Mouse (Mus musculus): ENCODE results near the gene Cdc34. TPM values are rescaled to one million over a fixed set of nuclear protein-coding genes. Genes with fewer than 3 reads are reported as not detected.

The Cdc34 gene
- polyA plus RNA-seq (2012; fragmentation: generic; extraction: Trizol) = 100 to 1,000 TPM in 1 of 2 experiments, 10 to 100 TPM in 1; 90.7 to 532 TPM

DNA sequence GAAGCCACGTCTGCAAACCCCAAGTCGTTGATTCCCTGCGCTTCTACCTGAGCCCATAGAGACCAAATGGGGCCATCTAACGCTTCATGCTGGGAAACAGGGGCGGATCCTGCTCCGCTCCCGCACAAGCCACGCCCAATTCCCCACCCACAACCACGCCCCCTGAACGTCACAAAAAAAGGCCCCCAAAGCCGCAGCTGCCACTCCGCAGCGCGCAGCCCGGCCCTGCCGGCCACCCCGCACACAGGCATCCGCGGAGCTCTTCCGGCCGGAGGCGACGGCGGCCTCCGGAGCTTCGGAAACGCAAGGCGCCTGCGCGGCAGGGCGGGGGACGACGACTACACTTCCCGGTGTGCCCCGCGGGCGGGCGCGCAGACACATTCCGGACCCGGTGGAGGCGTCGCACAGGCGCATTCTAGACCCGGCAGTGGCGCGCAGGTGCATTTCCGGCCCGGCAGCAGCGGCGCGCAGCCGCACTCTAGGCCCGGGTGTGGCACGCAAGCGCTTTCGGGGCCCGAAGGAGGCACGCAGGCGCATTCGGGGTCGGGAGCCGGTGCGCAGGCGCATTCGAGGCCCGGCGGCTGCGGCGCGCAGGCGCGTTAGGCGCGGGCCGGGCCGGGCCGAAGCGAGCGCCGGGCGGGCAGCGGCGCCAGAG, at the start of gene Cdc34:
Gene Cdc34, plus strand, starts transcription at position 605 of the 655 bp plus-strand sequence.

DNA sequence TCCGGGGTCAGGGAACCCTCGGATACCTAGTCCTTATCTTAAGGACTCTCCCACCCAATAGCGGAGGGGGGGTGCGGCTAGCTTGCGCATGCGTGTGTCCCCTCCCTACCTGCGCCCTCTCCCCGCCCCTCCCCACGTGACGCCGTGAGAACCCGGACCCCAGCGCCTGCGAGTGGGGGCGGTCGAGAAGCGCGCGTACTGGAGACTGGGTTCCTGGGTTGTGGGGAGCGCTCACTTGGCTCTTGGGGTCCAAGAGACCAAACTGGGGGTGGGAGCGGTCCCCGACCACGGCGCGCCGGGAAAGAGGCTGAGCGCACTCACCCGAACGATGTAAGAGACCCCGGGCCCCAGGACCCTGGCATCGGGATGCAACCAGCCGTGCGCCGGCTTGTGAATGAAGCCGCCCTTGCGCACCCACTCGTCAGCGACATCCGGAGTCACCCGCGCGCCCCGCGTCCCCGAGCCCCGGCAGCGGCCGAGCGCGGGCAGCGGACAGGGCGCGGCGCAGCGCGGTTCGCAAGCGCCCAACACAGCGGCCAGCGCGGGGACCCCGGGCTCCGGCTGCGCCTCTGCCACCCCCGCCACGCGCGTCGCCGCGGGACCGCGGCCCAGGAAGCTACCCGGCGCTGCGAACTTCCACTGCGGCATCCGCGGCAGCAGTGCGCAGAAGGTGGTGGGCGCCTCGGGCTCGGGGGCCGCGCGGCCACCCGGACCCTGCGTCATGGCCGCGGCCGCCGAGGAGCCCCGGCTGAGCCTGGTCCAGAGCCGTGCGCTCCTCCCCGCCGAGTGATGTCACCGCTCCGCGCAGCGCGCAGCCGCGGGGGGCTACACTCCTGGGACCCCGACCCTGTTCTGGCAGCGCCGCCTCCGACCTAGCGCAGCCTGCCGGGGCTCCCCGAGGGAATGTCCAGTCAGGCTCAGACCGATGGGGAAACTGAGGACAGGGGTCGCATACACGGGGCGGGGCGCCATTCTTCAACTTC, 44.6 kb upstream of the Cdc34 start, which contains the start of gene Shc2:
Gene Shc2, minus strand, starts transcription at position 791 of the 983 bp plus-strand sequence.

DNA sequence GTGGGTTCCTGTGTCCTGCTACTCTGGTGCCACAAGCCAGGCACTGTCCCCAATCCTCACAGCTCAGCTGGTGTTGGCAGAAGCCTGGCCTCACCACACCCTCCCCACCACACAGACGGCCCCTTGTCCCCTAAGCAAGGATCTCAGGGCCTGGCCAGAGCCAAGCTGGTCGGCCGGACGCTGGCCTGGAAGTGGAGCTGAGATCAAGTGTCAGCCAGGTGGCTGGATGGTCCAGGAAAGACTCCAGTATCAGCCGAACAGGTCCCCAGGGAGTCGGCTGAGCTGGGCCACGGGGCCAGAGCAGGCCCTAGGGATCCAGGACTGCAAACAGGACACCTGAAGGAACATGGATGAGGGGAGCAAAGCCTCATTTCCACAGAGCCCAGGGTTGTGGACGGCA, 36.3 kb upstream of the Cdc34 start, which contains the start of gene Odf3l2:
Gene Odf3l2, minus strand, starts transcription at position 28 of the 400 bp plus-strand sequence.

DNA sequence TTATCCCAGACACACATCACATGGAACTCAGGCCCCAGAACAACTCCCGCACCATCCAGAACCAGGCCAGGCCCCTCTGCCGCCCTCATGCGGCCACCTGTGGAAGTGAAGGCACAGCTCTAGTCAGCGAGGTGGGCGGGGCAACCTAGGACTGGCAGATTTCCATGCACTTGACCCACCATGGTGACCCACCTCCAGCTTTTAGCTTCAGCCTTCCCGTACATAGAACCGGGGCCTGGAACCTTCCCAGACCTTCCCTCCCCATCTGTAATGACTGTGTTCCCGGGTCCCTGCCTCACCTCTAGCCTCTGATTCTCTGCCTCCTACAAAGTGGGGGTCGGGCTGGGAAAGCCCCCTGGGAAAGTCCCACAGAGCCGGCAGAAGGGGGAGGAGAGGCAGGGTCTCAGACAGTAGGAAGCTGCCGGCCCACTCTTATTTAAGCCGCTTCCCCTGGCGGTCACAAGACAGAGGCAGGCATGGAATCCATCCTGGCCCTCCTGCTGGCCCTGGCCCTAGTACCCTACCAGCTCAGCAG, 17.8 kb upstream of the Cdc34 start, which contains the start of gene Madcam1:
Gene Madcam1, plus strand, starts transcription at position 429 of the 535 bp plus-strand sequence.

DNA sequence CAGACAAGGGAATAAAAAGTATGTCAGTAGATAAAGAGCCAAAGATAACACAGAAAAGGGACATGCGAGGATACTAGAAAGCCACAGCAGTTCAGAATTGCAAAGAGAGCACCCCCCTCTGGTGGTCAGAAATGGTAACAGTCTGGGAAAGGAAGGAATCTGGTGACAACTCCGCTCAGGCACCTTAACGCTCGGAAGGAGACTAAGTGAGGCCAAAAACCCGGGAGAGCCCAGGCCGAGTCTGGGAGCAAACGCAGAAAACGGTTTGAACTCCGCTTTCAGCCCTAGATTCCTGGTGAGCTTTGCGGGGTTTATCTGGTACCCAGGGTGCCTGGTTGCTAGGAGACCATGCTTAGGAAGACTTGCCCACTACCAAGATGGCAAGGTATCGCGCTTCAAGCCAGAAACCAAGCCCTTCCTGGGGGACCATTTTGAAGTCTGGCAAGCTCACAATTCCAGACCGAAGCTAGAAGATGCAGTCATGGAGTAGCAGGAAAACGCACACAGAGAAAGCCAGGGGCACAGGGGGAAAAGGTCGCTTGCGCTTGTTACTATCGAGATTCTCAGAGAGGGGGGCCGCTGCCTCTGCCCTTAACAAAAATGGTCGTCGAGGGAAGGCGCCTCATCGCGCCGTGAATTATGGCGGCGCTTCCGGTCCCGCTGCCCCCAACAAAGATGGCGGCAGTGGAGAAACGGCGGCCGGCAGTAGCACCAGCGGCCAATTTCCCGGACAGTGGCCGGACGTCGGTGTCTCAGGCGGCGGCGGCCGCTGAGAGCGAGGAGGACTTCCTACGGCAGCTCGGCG, 13.0 kb upstream of the Cdc34 start, which contains the start of gene Tpgs1:
Gene Tpgs1, plus strand, starts transcription at position 599 of the 805 bp plus-strand sequence.

DNA sequence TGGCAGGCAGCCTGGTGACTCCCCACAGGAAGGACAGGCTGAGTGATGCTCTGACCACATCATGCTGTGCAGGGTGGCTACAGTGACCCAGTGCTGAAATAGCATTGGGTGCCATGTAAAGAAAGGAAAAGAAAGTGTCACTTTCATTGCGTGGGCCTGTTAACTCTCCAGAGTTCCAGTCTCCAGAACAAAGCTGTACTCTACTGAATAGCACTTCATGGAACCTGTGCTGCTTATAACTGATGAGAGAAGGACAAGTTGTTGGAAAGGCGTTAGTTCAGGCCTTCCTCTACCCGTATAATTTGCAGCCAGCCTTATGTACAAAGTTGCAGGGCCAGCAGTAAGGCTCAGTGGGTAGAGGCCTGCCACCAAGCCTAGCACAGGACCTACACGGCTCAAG, 6.7 kb downstream of the Cdc34 start, which contains the start of gene Gzmm:
Gene Gzmm, plus strand, starts transcription at position 301 of the 400 bp plus-strand sequence.

DNA sequence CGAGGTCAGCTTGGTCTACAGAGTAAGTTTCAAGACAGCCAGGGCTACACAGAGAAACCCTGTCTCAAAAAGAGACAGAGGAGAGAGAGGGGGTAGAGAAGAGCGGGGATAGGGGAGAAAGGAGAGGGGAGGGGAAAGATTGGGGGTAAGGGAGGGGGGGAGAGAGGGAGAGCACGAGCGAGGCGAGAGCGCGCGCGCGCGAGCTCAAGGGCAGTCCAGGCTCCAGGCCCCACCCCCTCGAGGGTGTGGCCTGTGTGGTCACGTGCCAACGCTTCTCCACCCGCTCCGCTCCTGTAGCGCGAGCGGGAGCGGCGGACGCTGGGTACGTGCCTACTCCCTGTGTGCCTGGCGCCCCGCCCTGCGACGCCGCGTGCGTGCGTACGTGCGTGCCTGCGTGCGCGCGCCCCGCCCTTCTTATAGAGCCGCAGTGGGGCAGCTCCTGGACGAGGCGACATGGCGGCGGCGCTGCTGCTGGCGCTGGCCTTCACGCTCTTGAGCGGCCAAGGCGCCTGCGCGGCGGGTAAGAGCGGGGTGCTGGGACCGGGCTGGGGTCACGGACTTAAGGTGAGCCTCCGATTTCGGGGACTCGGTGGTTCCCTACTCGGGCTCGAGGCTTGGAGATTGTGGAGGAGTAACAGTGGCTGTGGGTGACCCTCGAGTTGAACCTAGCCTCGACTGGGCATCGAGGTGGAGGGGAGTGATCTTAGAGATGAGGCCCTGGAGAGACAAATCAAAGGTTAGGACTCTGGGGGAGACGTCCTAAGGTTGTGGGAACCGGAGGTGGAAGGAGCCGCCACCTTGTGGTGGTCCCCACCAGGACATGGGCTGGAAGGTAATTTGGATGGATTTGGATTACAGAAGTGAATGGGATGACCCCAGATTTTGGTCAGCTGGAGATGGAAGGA, 22.3 kb downstream of the Cdc34 start, which contains the start of gene Bsg:
Gene Bsg, plus strand, starts transcription at position 427 of the 905 bp plus-strand sequence.

DNA sequence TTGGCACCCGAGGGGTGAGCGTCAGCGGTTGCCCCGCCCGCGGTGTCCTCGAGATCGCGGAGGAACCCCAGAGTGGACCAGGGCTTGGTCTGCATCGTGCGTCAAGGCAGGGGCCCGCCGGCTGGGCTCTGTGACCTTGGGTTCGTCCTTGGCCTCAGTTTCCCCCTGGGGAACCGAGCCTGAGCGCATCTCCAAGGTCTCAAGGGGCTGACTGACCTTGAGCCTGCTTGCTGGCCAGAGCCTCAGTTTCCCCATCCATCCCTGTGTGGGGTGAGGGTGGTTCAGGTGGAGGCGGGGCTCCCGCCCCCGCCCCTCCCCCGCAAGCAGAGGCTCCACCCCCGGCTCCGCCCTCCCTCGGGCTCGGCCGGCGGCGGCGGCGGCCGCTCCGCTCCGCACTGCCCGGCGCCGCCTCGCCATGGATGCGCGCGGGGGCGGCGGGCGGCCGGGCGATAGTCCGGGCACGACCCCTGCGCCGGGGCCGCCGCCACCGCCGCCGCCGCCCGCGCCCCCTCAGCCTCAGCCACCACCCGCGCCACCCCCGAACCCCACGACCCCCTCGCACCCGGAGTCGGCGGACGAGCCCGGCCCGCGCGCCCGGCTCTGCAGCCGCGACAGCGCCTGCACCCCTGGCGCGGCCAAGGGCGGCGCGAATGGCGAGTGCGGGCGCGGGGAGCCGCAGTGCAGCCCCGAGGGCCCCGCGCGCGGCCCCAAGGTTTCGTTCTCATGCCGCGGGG, 34.4 kb downstream of the Cdc34 start, which contains the start of gene Hcn2:
Gene Hcn2, plus strand, starts transcription at position 381 of the 734 bp plus-strand sequence.

Other genes with a start within 250 kb of the Cdc34 start
- gene Vmn2r83, start 213.5 kb upstream of the Cdc34 start, polyA plus RNA-seq (2012; fragmentation: generic; extraction: Trizol) = not detected
- 100 to 1,000 TPM; 138 to 392 TPM for gene Plpp2, start 148.4 kb upstream of the Cdc34 start, polyA plus RNA-seq (2012; fragmentation: generic; extraction: Trizol)
- 10 to 100 TPM; 13.3 to 35.6 TPM for gene Mier2, start 127.0 kb upstream of the Cdc34 start, polyA plus RNA-seq (2012; fragmentation: generic; extraction: Trizol)
- gene Theg, start 94.9 kb upstream of the Cdc34 start, polyA plus RNA-seq (2012; fragmentation: generic; extraction: Trizol) = under 1 TPM in 1 of 2 experiments, not detected in 1; 0.04 TPM
- gene C2cd4c, start 68.2 kb upstream of the Cdc34 start, polyA plus RNA-seq (2012; fragmentation: generic; extraction: Trizol) = under 1 TPM; 0.37 to 0.70 TPM
- gene Shc2, start 44.3 kb upstream of the Cdc34 start, polyA plus RNA-seq (2012; fragmentation: generic; extraction: Trizol) = 1 to 10 TPM; 4.1 to 7.6 TPM
- gene Odf3l2, start 36.5 kb upstream of the Cdc34 start, polyA plus RNA-seq (2012; fragmentation: generic; extraction: Trizol) = under 1 TPM; 0.02 to 0.12 TPM
- gene Madcam1, start 17.6 kb upstream of the Cdc34 start, polyA plus RNA-seq (2012; fragmentation: generic; extraction: Trizol) = under 1 TPM in 1 of 2 experiments, not detected in 1; 0.15 TPM
- 100 to 1,000 TPM; 144 to 166 TPM for gene Tpgs1, start 12.8 kb upstream of the Cdc34 start, polyA plus RNA-seq (2012; fragmentation: generic; extraction: Trizol)
- 1 to 10 TPM in 1 of 2 experiments, under 1 TPM in 1; 0.26 to 1.4 TPM for gene Gzmm, start 6.8 kb downstream of the Cdc34 start, polyA plus RNA-seq (2012; fragmentation: generic; extraction: Trizol)
- 1,000 to 10,000 TPM in 1 of 2 experiments, 100 to 1,000 TPM in 1; 956 to 1,508 TPM for gene Bsg, start 22.3 kb downstream of the Cdc34 start, polyA plus RNA-seq (2012; fragmentation: generic; extraction: Trizol)
- gene Hcn2, start 34.4 kb downstream of the Cdc34 start, polyA plus RNA-seq (2012; fragmentation: generic; extraction: Trizol) = 1 to 10 TPM; 2.8 to 4.9 TPM
- 10 to 100 TPM; 66.4 to 68.7 TPM for gene Polrmt, start 64.4 kb downstream of the Cdc34 start, polyA plus RNA-seq (2012; fragmentation: generic; extraction: Trizol)
- under 1 TPM; 0.05 to 0.19 TPM for gene Fgf22, start 72.9 kb downstream of the Cdc34 start, polyA plus RNA-seq (2012; fragmentation: generic; extraction: Trizol)
- gene Rnf126, start 84.8 kb downstream of the Cdc34 start, polyA plus RNA-seq (2012; fragmentation: generic; extraction: Trizol) = 100 to 1,000 TPM in 1 of 2 experiments, 10 to 100 TPM in 1; 81.0 to 105 TPM
- 1 to 10 TPM; 4.7 to 6.0 TPM for gene Fstl3, start 95.1 kb downstream of the Cdc34 start, polyA plus RNA-seq (2012; fragmentation: generic; extraction: Trizol)
- under 1 TPM; 0.07 to 0.27 TPM for gene Prss57, start 108.8 kb downstream of the Cdc34 start, polyA plus RNA-seq (2012; fragmentation: generic; extraction: Trizol)
- 100 to 1,000 TPM in 1 of 2 experiments, 10 to 100 TPM in 1; 79.5 to 140 TPM for gene Palm, start 111.4 kb downstream of the Cdc34 start, polyA plus RNA-seq (2012; fragmentation: generic; extraction: Trizol)
- gene Misp, start 138.8 kb downstream of the Cdc34 start, polyA plus RNA-seq (2012; fragmentation: generic; extraction: Trizol) = under 1 TPM; 0.04 to 0.12 TPM
- gene Ptbp1, start 172.2 kb downstream of the Cdc34 start, polyA plus RNA-seq (2012; fragmentation: generic; extraction: Trizol) = 100 to 1,000 TPM; 188 to 194 TPM
- gene Prtn3, start 192.3 kb downstream of the Cdc34 start, polyA plus RNA-seq (2012; fragmentation: generic; extraction: Trizol) = 1 to 10 TPM in 1 of 2 experiments, not detected in 1; 2.4 TPM
- 1 to 10 TPM in 1 of 2 experiments, under 1 TPM in 1; 0.34 to 8.2 TPM for gene Plppr3, start 192.4 kb downstream of the Cdc34 start, polyA plus RNA-seq (2012; fragmentation: generic; extraction: Trizol)
- gene Elane, start 204.1 kb downstream of the Cdc34 start, polyA plus RNA-seq (2012; fragmentation: generic; extraction: Trizol) = under 1 TPM in 1 of 2 experiments, not detected in 1; 0.06 TPM
- under 1 TPM in 1 of 2 experiments, not detected in 1; 0.05 TPM for gene Cfd, start 208.7 kb downstream of the Cdc34 start, polyA plus RNA-seq (2012; fragmentation: generic; extraction: Trizol)
- 10 to 100 TPM; 43.2 to 83.7 TPM for gene Med16, start 226.7 kb downstream of the Cdc34 start, polyA plus RNA-seq (2012; fragmentation: generic; extraction: Trizol)
- gene Gm26602, start 228.7 kb downstream of the Cdc34 start, polyA plus RNA-seq (2012; fragmentation: generic; extraction: Trizol) = not detected
- 1 to 10 TPM in 1 of 2 experiments, under 1 TPM in 1; 0.13 to 3.3 TPM for gene Kiss1r, start 234.8 kb downstream of the Cdc34 start, polyA plus RNA-seq (2012; fragmentation: generic; extraction: Trizol)
- gene R3hdm4, start 239.0 kb downstream of the Cdc34 start, polyA plus RNA-seq (2012; fragmentation: generic; extraction: Trizol) = 100 to 1,000 TPM in 1 of 2 experiments, 10 to 100 TPM in 1; 61.0 to 121 TPM
- gene Arid3a, start 244.8 kb downstream of the Cdc34 start, polyA plus RNA-seq (2012; fragmentation: generic; extraction: Trizol) = under 1 TPM; 0.29 to 0.85 TPM

All from C3H10T1/2 (cell line).